Mouse (Mus musculus): ENCODE results near the gene Btbd11. TPM values are rescaled to one million over a fixed set of nuclear protein-coding genes. Genes with fewer than 3 reads are reported as not detected.

Btbd11 gene
- polyA plus RNA-seq, 1 experiment from 2014 or later = 6.6 TPM

DNA sequence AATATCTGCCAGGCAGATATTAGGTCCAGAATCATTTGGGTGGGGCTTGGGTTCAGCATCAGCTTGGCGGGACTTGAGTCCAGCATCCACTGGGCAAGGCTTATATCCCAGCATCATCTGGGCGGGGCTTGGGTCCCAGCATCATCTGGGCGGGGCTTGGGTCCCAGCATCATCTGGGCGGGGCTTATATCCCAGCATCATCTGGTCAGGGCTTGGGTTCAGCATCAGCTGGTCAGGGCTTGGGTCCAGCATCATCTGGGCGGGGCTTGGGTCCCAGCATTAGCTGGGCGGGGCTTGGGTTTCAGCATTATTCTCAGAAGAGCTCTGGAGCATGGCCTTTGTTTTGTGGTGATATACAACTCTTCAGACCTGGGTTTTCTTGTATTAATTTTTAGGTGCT is 6.4 kb downstream of the Btbd11 start:
- DNase-seq (ENCODE audit: low spot score) (no peak), ATAC-seq (ENCODE audit: insufficient read depth, low FRiP score, low TSS enrichment) (no peak)
- Histone ChIP-seq H3K27ac (ENCODE audit: low read depth, low read length) (no peak overlapping the region), H3K27me3 (ENCODE audit: control insufficient read depth, insufficient read depth, low read length) (peaks cover 10% of the 10 kb centered on the region; the same call in 1 of the 2 replicates), H3K4me3 (ENCODE audit: low read depth, low read length) (no peak overlapping the region), H3K9ac (ENCODE audit: low read length) (no peak overlapping the region), H3K4me1 (ENCODE audit: control insufficient read depth, insufficient read depth, low read length) (peaks cover 8% of the 10 kb centered on the region; the same call in 1 of the 2 replicates), H3K36me3 (ENCODE audit: control insufficient read depth, insufficient read depth, low read length) (no peaks in the 10 kb centered on the region), H3K9me3 (ENCODE audit: control insufficient read depth, low read length) (no peaks in the 10 kb centered on the region), H3K4me2 (ENCODE audit: low read depth) (no peak overlapping the region)
- WGBS = 68% methylated on average over 6 of the region's 6 CpGs

DNA sequence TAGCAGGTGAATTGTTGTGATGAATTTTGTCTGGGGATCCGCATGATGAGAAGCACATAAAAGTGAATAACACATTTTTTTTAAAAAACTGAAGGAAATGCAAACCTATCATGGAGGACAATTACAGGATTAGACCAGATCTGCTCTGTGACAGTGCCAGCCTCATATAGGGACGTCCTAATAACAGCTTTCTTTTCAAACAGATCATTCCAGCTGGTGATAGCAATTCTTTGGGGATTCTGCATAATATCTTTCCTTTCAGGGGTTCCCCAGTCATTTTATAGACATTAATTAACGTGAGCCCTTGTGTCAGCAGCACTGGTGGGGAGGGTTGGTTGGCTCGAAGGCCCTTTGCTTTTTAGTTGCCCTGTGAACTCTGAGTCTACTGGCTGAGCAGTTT is 7.9 kb downstream of the Btbd11 start:
- H3K27ac ChIP-seq (ENCODE audit: low read depth, low read length) = no peak overlapping the region
- peaks cover under 1% of the 10 kb centered on the region; the same call in 1 of the 2 replicates for H3K4me1 ChIP-seq (ENCODE audit: control insufficient read depth, insufficient read depth, low read length)
- H3K4me3 ChIP-seq (ENCODE audit: low read depth, low read length) = no peak overlapping the region
- ATAC-seq (ENCODE audit: insufficient read depth, low FRiP score, low TSS enrichment) = no peak
- no peaks in the 10 kb centered on the region for H3K27me3 ChIP-seq (ENCODE audit: control insufficient read depth, insufficient read depth, low read length)
- no peaks in the 10 kb centered on the region for H3K9me3 ChIP-seq (ENCODE audit: control insufficient read depth, low read length)
- 68% methylated on average over 4 of the region's 4 CpGs for WGBS
- no peak overlapping the region for H3K4me2 ChIP-seq (ENCODE audit: low read depth)
- H3K9ac ChIP-seq (ENCODE audit: low read length) = no peak overlapping the region
- no peaks in the 10 kb centered on the region for H3K36me3 ChIP-seq (ENCODE audit: control insufficient read depth, insufficient read depth, low read length)
- DNase-seq (ENCODE audit: low spot score) = no peak

DNA sequence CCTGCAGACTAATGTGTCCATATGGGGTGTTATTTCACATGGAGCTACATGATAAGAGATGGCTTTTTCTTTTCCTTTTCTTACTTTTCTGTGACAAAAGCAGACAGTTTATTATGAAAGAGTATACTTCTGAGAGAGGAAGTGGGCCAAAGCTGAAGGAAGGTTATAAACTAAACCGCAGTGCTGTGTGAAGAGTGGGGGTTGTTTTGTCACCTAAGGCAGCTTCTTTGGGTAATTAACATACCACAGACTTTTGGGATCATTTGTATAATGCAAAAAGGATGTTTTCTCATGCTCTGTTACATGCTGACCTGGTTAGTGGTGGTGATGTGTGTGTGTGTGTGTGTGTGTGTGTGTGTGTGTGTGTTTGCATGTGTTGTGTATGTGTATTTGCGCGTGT is 24.5 kb downstream of the Btbd11 start:
- WGBS = 89% methylated on average over 3 of the region's 3 CpGs
- H3K9ac ChIP-seq (ENCODE audit: low read length) = no peak overlapping the region
- no peak overlapping the region for H3K27ac ChIP-seq (ENCODE audit: low read depth, low read length)
- H3K36me3 ChIP-seq (ENCODE audit: control insufficient read depth, insufficient read depth, low read length) = no peaks in the 10 kb centered on the region
- H3K4me2 ChIP-seq (ENCODE audit: low read depth) = no peak overlapping the region
- no peaks in the 10 kb centered on the region for H3K9me3 ChIP-seq (ENCODE audit: control insufficient read depth, low read length)
- H3K27me3 ChIP-seq (ENCODE audit: control insufficient read depth, insufficient read depth, low read length) = no peaks in the 10 kb centered on the region
- no peaks in the 10 kb centered on the region for H3K4me1 ChIP-seq (ENCODE audit: control insufficient read depth, insufficient read depth, low read length)
- H3K4me3 ChIP-seq (ENCODE audit: low read depth, low read length) = no peak overlapping the region
- no peak for DNase-seq (ENCODE audit: low spot score)
- no peak for ATAC-seq (ENCODE audit: insufficient read depth, low FRiP score, low TSS enrichment)

DNA sequence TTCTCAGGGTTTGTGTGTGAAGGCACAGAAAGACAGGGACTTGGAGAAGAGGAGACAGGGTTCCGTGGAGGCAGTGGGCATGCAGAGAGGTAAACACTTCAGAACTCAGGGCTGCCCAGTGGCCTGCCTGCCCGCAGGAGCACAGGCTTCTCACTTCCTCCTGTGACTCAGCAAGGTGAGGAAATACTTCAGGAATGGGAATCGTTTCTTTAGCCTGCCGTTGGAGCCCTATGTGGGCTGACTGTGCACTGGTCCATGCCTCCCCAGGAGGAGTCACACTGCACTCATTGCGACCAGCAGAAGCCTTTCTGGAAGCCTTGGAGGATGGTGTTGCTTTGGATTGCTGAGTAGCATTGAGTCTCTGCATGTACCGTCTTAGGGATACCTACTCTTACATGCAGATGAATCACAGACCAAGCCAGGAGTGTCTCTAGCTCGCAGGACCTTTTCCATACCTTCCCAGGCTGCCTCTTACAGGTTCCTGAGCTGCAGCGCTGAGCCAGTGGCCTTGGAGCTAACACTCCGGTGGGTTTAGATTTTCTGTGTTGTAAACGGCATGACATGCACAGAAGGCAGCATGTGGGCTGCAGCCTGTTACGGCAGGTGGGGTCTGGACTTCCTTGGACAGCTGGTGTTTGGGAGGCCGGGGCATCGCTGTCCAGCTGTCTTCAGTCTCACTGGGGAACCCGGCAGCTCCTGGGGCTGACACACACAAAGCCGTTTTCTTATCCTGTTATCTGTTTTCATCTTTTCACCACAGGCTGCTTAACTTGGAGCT is 34.4 kb downstream of the Btbd11 start:
- Histone ChIP-seq H3K4me2 (ENCODE audit: low read depth) (no peak overlapping the region), H3K4me1 (ENCODE audit: control insufficient read depth, insufficient read depth, low read length) (no peaks in the 10 kb centered on the region), H3K36me3 (ENCODE audit: control insufficient read depth, insufficient read depth, low read length) (no peaks in the 10 kb centered on the region), H3K4me3 (ENCODE audit: low read depth, low read length) (no peak overlapping the region), H3K9ac (ENCODE audit: low read length) (no peak overlapping the region), H3K27me3 (ENCODE audit: control insufficient read depth, insufficient read depth, low read length) (no peaks in the 10 kb centered on the region), H3K9me3 (ENCODE audit: control insufficient read depth, low read length) (no peaks in the 10 kb centered on the region), H3K27ac (ENCODE audit: low read depth, low read length) (no peak overlapping the region)
- WGBS = 58% methylated on average over 15 of the region's 15 CpGs
- ATAC-seq (ENCODE audit: insufficient read depth, low FRiP score, low TSS enrichment) (no peak), DNase-seq (ENCODE audit: low spot score) (peak; percentile 47)

DNA sequence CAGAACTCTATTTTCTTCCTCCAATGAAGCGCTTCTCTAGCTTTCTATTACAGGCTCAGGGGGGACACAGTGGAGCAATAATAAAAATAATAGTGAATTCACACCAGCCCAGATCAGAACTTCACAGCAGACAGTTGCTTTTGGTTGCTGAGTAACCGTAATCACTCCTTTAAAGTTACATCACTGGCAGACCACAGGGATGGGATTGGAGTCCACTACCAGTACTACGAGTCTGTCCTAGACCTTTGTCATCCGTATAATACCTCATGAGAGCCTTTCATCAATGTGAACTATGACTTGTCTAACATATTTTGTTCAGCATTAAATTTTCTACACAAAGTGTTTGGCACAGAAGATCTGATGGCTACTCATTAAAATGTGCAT is 35.0 kb downstream of the Btbd11 start:
- Histone ChIP-seq H3K4me1 (ENCODE audit: control insufficient read depth, insufficient read depth, low read length) (no peaks in the 10 kb centered on the region), H3K9ac (ENCODE audit: low read length) (no peak overlapping the region), H3K36me3 (ENCODE audit: control insufficient read depth, insufficient read depth, low read length) (no peaks in the 10 kb centered on the region), H3K9me3 (ENCODE audit: control insufficient read depth, low read length) (no peaks in the 10 kb centered on the region), H3K27me3 (ENCODE audit: control insufficient read depth, insufficient read depth, low read length) (no peaks in the 10 kb centered on the region), H3K27ac (ENCODE audit: low read depth, low read length) (no peak overlapping the region), H3K4me2 (ENCODE audit: low read depth) (no peak overlapping the region), H3K4me3 (ENCODE audit: low read depth, low read length) (no peak overlapping the region)
- no peak for DNase-seq (ENCODE audit: low spot score)
- WGBS = 71% methylated on average over 4 of the region's 4 CpGs
- ATAC-seq (ENCODE audit: insufficient read depth, low FRiP score, low TSS enrichment) = no peak

DNA sequence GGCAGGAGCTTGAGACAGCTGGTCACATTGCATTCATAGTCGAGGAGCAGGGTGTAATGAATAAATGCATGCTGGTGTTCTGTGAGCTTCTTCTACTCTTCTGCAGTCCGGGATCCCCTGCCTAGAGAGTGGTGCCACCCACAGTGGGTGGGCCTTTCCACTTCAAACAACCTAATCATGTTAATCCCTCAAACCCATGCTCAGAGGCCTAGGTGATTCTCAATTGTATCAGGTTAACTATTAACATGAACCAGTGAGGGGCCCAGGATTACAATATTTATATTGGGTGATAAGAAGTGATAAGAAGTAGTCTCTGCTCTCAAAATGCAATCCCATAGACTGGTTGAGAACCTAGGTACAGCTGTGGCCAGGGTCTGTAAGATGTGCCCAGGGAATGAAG is 39.1 kb downstream of the Btbd11 start:
- ATAC-seq (ENCODE audit: insufficient read depth, low FRiP score, low TSS enrichment) = no peak
- no peak overlapping the region for H3K27ac ChIP-seq (ENCODE audit: low read depth, low read length)
- 79% methylated on average over 2 of the region's 2 CpGs for WGBS
- DNase-seq (ENCODE audit: low spot score) = no peak
- no peaks in the 10 kb centered on the region for H3K4me1 ChIP-seq (ENCODE audit: control insufficient read depth, insufficient read depth, low read length)
- H3K9ac ChIP-seq (ENCODE audit: low read length) = no peak overlapping the region
- no peak overlapping the region for H3K4me3 ChIP-seq (ENCODE audit: low read depth, low read length)
- H3K27me3 ChIP-seq (ENCODE audit: control insufficient read depth, insufficient read depth, low read length) = no peaks in the 10 kb centered on the region
- no peaks in the 10 kb centered on the region for H3K9me3 ChIP-seq (ENCODE audit: control insufficient read depth, low read length)
- no peaks in the 10 kb centered on the region for H3K36me3 ChIP-seq (ENCODE audit: control insufficient read depth, insufficient read depth, low read length)
- no peak overlapping the region for H3K4me2 ChIP-seq (ENCODE audit: low read depth)

DNA sequence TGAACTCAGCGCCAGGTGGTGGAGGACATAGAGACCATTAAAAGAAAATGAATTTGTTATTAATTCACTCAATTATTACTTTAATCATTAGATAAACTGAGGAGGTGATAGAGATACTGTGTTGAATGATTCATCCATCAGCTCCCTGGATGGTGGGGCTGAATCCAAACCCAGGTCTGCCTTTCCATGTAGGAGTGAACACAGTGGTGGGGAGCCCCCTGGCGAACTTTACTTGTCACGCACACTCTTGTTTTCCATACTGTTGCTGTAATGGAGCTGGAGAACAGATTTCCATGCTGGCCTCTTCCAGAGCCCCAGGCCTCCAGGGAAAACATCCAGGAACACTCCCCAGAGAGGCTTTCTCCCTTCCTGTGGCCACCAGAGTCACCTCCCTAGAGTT is 50.6 kb downstream of the Btbd11 start:
- H3K4me2 ChIP-seq (ENCODE audit: low read depth) = no peak overlapping the region
- H3K9ac ChIP-seq (ENCODE audit: low read length) = no peak overlapping the region
- H3K4me3 ChIP-seq (ENCODE audit: low read depth, low read length) = no peak overlapping the region
- no peaks in the 10 kb centered on the region for H3K27me3 ChIP-seq (ENCODE audit: control insufficient read depth, insufficient read depth, low read length)
- no peaks in the 10 kb centered on the region for H3K36me3 ChIP-seq (ENCODE audit: control insufficient read depth, insufficient read depth, low read length)
- no peak overlapping the region for H3K27ac ChIP-seq (ENCODE audit: low read depth, low read length)
- DNase-seq (ENCODE audit: low spot score) (no peak), ATAC-seq (ENCODE audit: insufficient read depth, low FRiP score, low TSS enrichment) (no peak)
- H3K9me3 ChIP-seq (ENCODE audit: control insufficient read depth, low read length) = no peaks in the 10 kb centered on the region
- H3K4me1 ChIP-seq (ENCODE audit: control insufficient read depth, insufficient read depth, low read length) = no peaks in the 10 kb centered on the region
- WGBS = 82% methylated on average over 3 of the region's 3 CpGs

DNA sequence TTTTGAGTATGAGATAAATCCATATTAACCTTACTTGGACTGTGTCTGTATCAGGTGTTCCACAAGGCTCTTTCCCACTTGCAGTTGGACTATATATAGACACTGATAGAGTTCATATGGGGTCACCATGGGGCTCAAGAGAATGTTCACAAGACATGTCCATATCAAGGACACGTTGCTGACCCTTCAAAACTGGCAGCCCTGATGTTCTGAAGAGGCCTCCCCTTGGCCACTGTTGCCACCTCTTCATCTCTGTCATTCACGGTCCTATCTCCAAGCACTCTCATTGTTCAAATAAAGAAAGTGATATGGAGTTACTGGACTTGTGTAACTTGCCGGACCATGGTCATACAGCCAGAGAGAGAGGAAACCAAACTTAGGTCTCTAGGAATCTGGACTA is 56.8 kb downstream of the Btbd11 start:
- Histone ChIP-seq H3K27me3 (ENCODE audit: control insufficient read depth, insufficient read depth, low read length) (no peaks in the 10 kb centered on the region), H3K9ac (ENCODE audit: low read length) (no peak overlapping the region), H3K4me1 (ENCODE audit: control insufficient read depth, insufficient read depth, low read length) (no peaks in the 10 kb centered on the region), H3K9me3 (ENCODE audit: control insufficient read depth, low read length) (no peaks in the 10 kb centered on the region), H3K36me3 (ENCODE audit: control insufficient read depth, insufficient read depth, low read length) (no peaks in the 10 kb centered on the region), H3K27ac (ENCODE audit: low read depth, low read length) (no peak overlapping the region), H3K4me2 (ENCODE audit: low read depth) (no peak overlapping the region), H3K4me3 (ENCODE audit: low read depth, low read length) (no peak overlapping the region)
- DNase-seq (ENCODE audit: low spot score) (no peak), ATAC-seq (ENCODE audit: insufficient read depth, low FRiP score, low TSS enrichment) (no peak)
- WGBS = 90% methylated on average over 3 of the region's 3 CpGs

DNA sequence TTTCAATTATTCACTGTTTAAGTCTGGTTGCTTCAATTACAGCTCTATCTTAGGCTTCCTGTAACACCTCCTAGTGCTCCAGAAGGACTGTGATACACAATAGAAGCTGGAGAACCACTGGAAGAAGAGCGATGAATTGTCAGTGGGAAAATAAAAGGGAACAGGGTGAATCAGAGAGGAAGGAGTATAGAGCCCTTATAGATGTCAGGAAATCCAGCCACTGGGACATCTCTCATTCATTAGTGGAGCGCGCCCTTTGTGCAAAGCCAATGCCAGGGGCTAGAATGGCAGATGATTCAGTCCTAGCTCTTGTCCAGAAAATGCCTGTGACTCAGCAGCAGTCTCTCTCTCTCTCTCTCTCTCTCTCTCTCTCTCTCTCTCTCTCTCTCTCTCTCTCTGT is 59.3 kb downstream of the Btbd11 start:
- Histone ChIP-seq H3K27ac (ENCODE audit: low read depth, low read length) (no peak overlapping the region), H3K4me2 (ENCODE audit: low read depth) (no peak overlapping the region), H3K27me3 (ENCODE audit: control insufficient read depth, insufficient read depth, low read length) (0 out of 2 replicates have a peak, but pooled peaks cover 6% of the 10 kb centered on the region), H3K36me3 (ENCODE audit: control insufficient read depth, insufficient read depth, low read length) (no peaks in the 10 kb centered on the region), H3K4me3 (ENCODE audit: low read depth, low read length) (no peak overlapping the region), H3K9me3 (ENCODE audit: control insufficient read depth, low read length) (no peaks in the 10 kb centered on the region), H3K9ac (ENCODE audit: low read length) (no peak overlapping the region), H3K4me1 (ENCODE audit: control insufficient read depth, insufficient read depth, low read length) (no peaks in the 10 kb centered on the region)
- 91% methylated on average over 3 of the region's 3 CpGs for WGBS
- ATAC-seq (ENCODE audit: insufficient read depth, low FRiP score, low TSS enrichment) (no peak), DNase-seq (ENCODE audit: low spot score) (no peak)

Data from neural tube, embryonic 11.5 days (tissue).